Mouse (Mus musculus): ENCODE results near the gene Hoxc5.

DNA sequence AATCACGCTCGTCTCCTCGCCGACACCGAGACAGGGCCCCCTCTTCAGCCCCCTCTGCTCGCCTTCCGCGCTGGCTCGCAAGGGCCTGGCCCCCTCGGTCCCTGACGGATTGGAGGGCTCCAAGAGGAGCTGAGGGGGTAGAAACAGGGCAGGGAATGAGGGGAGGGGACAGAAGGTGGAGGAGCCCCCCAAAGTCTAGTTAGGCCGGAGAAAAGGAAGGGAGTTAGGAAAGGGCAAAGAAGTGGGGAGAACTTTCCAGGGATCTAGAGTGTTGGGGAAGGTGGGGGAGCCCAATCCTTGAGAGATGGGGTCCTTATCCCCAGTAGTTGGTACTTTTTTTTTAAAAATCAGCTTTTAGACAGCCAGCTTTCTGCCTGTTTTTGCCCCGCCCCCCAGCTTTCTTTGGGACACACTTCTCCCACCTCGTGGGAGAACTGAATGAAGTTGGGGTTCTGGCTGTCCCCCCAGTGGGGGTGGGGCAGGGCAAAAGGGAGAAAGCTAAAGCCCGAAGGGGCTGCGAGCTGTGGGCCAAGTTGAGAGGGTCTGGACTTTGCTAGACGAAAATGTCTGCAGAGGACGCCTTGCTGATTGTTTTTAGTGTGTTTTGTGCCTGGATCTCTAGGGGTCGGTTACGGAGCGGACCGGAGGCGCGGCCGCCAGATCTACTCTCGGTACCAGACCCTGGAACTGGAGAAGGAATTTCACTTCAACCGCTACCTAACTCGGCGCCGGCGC lies 43.0 kb downstream of the Hoxc5 start:
- no peak for TF ChIP-seq CTCF (IDR thresholded peaks at IDR 0.05; ENCODE audit: borderline replicate concordance, control insufficient read depth, extremely low read depth, insufficient read depth, low read length, poor library complexity)
- TF ChIP-seq POLR2A (IDR thresholded peaks at IDR 0.05; ENCODE audit: control insufficient read depth, extremely low read depth, insufficient read depth, low read length, poor library complexity), result no peak
